Mouse (Mus musculus) kidney, adult 18-20 months (tissue): ENCODE measurements around the gene Vmn2r44.
"Not testable (repeated sequence)": the region's sequence is repeated elsewhere in the genome, so short reads cannot be mapped to it uniquely, and the experiment has no call there.

Experiments
- DNase-seq: peaks from one replicate; pipeline ENCODE4 v3.0.0; 2021

Vmn2r44 gene

GRCm38 (mm10) chr7:8383233-8383632, at the start of gene Vmn2r44:
Gene Vmn2r44, minus strand, starts transcription at chr7:8383333.
- DNase-seq: not testable (repeated sequence)

- not testable (repeated sequence) for DNase-seq
Observed at GRCm38 (mm10) chr7:8357879-8358278, 25.3 kb downstream of the Vmn2r44 start.
